Mouse (Mus musculus): ENCODE measurements at regions not wholly inside any gene's neighbourhood (a gene's known extent, or its start where the extent isn't known, plus 50 kb on each side); places are given as distances from the start of the nearest gene placed in this dataset.

- no peaks in the 10 kb centered on the region for H3K27me3 ChIP-seq (ENCODE audit: control insufficient read depth, insufficient read depth, low read length)
- no peak overlapping the region for H3K4me3 ChIP-seq (ENCODE audit: low read depth, low read length)
- H3K9me3 ChIP-seq (replicated peaks; ENCODE audit: control insufficient read depth, low read length): no peaks in the 10 kb centered on the region
- WGBS: 65% methylated on average over 2 of the region's 2 CpGs
- H3K9ac ChIP-seq (replicated peaks; ENCODE audit: low read length): no peak overlapping the region
- no peak overlapping the region for H3K27ac ChIP-seq (replicated peaks; ENCODE audit: low read depth, low read length)
- no peak for ATAC-seq (replicated peaks; ENCODE audit: insufficient number of reproducible peaks, low FRiP score, low TSS enrichment, low read depth)
- H3K36me3 ChIP-seq (replicated peaks; ENCODE audit: control insufficient read depth, insufficient read depth, low read depth, low read length): no peaks in the 10 kb centered on the region
- H3K4me2 ChIP-seq (ENCODE audit: low read depth, low read length): no peak overlapping the region
- no peak for DNase-seq (ENCODE audit: low spot score)
- H3K4me1 ChIP-seq (ENCODE audit: control insufficient read depth, insufficient read depth, low read length): no peaks in the 10 kb centered on the region
Measured at GRCm38 (mm10) chrX:12887516-12887915, 125.6 kb upstream of the Med14 start.

GRCm38 (mm10) chrX:12886160-12887048 lies 124.5 kb upstream of the Med14 start:
- H3K4me2 ChIP-seq (ENCODE audit: low read depth, low read length): peak overlapping the region; percentile 27
- no peak for ATAC-seq (replicated peaks; ENCODE audit: insufficient number of reproducible peaks, low FRiP score, low TSS enrichment, low read depth)
- WGBS: 22% methylated on average over 18 of the region's 18 CpGs
- no peaks in the 10 kb centered on the region for H3K36me3 ChIP-seq (replicated peaks; ENCODE audit: control insufficient read depth, insufficient read depth, low read depth, low read length)
- H3K27me3 ChIP-seq (ENCODE audit: control insufficient read depth, insufficient read depth, low read length): no peaks in the 10 kb centered on the region
- no peak overlapping the region for H3K27ac ChIP-seq (replicated peaks; ENCODE audit: low read depth, low read length)
- no peak overlapping the region for H3K9ac ChIP-seq (replicated peaks; ENCODE audit: low read length)
- no peaks in the 10 kb centered on the region for H3K4me1 ChIP-seq (ENCODE audit: control insufficient read depth, insufficient read depth, low read length)
- H3K4me3 ChIP-seq (ENCODE audit: low read depth, low read length): 0 out of 2 replicates have a peak overlapping the region, but pooled peaks have one; percentile 14
- peak; percentile 33 for DNase-seq (ENCODE audit: low spot score)
- no peaks in the 10 kb centered on the region for H3K9me3 ChIP-seq (replicated peaks; ENCODE audit: control insufficient read depth, low read length)

- WGBS: 66% methylated on average over 3 of the region's 3 CpGs
Measured at GRCm38 (mm10) chrX:12879233-12879632, 117.4 kb upstream of the Med14 start.

GRCm38 (mm10) chrX:12877506-12877905 lies 115.6 kb upstream of the Med14 start:
- DNase-seq (ENCODE audit: low spot score) (no peak), ATAC-seq (replicated peaks; ENCODE audit: insufficient number of reproducible peaks, low FRiP score, low TSS enrichment, low read depth) (no peak)
- Histone ChIP-seq H3K27me3 (ENCODE audit: control insufficient read depth, insufficient read depth, low read length) (no peaks in the 10 kb centered on the region), H3K4me2 (ENCODE audit: low read depth, low read length) (no peak overlapping the region), H3K27ac (replicated peaks; ENCODE audit: low read depth, low read length) (no peak overlapping the region), H3K9me3 (replicated peaks; ENCODE audit: control insufficient read depth, low read length) (no peaks in the 10 kb centered on the region), H3K9ac (replicated peaks; ENCODE audit: low read length) (no peak overlapping the region), H3K4me1 (ENCODE audit: control insufficient read depth, insufficient read depth, low read length) (no peaks in the 10 kb centered on the region), H3K4me3 (ENCODE audit: low read depth, low read length) (no peak overlapping the region), H3K36me3 (replicated peaks; ENCODE audit: control insufficient read depth, insufficient read depth, low read depth, low read length) (no peaks in the 10 kb centered on the region)
- 34% methylated on average over 4 of the region's 4 CpGs for WGBS

More at GRCm38 (mm10) chrX:12879233-12879632, 117.4 kb upstream of the Med14 start:
- Histone ChIP-seq H3K4me1 (ENCODE audit: control insufficient read depth, insufficient read depth, low read length) (no peaks in the 10 kb centered on the region), H3K9me3 (replicated peaks; ENCODE audit: control insufficient read depth, low read length) (no peaks in the 10 kb centered on the region), H3K9ac (replicated peaks; ENCODE audit: low read length) (no peak overlapping the region), H3K27me3 (ENCODE audit: control insufficient read depth, insufficient read depth, low read length) (no peaks in the 10 kb centered on the region), H3K4me2 (ENCODE audit: low read depth, low read length) (no peak overlapping the region), H3K27ac (replicated peaks; ENCODE audit: low read depth, low read length) (no peak overlapping the region), H3K4me3 (ENCODE audit: low read depth, low read length) (no peak overlapping the region), H3K36me3 (replicated peaks; ENCODE audit: control insufficient read depth, insufficient read depth, low read depth, low read length) (no peaks in the 10 kb centered on the region)
- no peak for DNase-seq (ENCODE audit: low spot score)
- no peak for ATAC-seq (replicated peaks; ENCODE audit: insufficient number of reproducible peaks, low FRiP score, low TSS enrichment, low read depth)

- ATAC-seq (replicated peaks; ENCODE audit: insufficient number of reproducible peaks, low FRiP score, low TSS enrichment, low read depth) (peak; percentile 82), DNase-seq (ENCODE audit: low spot score) (peak; percentile 85)
- H3K4me3 ChIP-seq (ENCODE audit: low read depth, low read length): peak overlapping the region; percentile 24
- H3K4me2 ChIP-seq (ENCODE audit: low read depth, low read length): no peak overlapping the region
- no peaks in the 10 kb centered on the region for H3K36me3 ChIP-seq (replicated peaks; ENCODE audit: control insufficient read depth, insufficient read depth, low read depth, low read length)
- no peaks in the 10 kb centered on the region for H3K9me3 ChIP-seq (replicated peaks; ENCODE audit: control insufficient read depth, low read length)
- 56% methylated on average over 21 of the region's 22 CpGs for WGBS
- 0 out of 2 replicates have a peak overlapping the region, but pooled peaks have one; percentile 18 for H3K9ac ChIP-seq (replicated peaks; ENCODE audit: low read length)
- no peaks in the 10 kb centered on the region for H3K27me3 ChIP-seq (ENCODE audit: control insufficient read depth, insufficient read depth, low read length)
- no peaks in the 10 kb centered on the region for H3K4me1 ChIP-seq (ENCODE audit: control insufficient read depth, insufficient read depth, low read length)
- no peak overlapping the region for H3K27ac ChIP-seq (replicated peaks; ENCODE audit: low read depth, low read length)
Measured at GRCm38 (mm10) chrX:12873698-12874144, 111.8 kb upstream of the Med14 start.

GRCm38 (mm10) chrX:12873230-12873629 lies 111.4 kb upstream of the Med14 start:
- Histone ChIP-seq H3K4me1 (ENCODE audit: control insufficient read depth, insufficient read depth, low read length) (no peaks in the 10 kb centered on the region), H3K27me3 (ENCODE audit: control insufficient read depth, insufficient read depth, low read length) (no peaks in the 10 kb centered on the region), H3K36me3 (replicated peaks; ENCODE audit: control insufficient read depth, insufficient read depth, low read depth, low read length) (no peaks in the 10 kb centered on the region), H3K4me2 (ENCODE audit: low read depth, low read length) (no peak overlapping the region), H3K4me3 (ENCODE audit: low read depth, low read length) (no peak overlapping the region), H3K27ac (replicated peaks; ENCODE audit: low read depth, low read length) (no peak overlapping the region), H3K9me3 (replicated peaks; ENCODE audit: control insufficient read depth, low read length) (no peaks in the 10 kb centered on the region), H3K9ac (replicated peaks; ENCODE audit: low read length) (no peak overlapping the region)
- ATAC-seq (replicated peaks; ENCODE audit: insufficient number of reproducible peaks, low FRiP score, low TSS enrichment, low read depth) (0 out of 2 replicates have a peak, but pooled peaks have one; percentile 39), DNase-seq (ENCODE audit: low spot score) (no peak)
- 31% methylated on average over 6 of the region's 6 CpGs for WGBS

- Histone ChIP-seq H3K9ac (replicated peaks; ENCODE audit: low read length) (no peak overlapping the region), H3K4me2 (ENCODE audit: low read depth, low read length) (no peak overlapping the region), H3K9me3 (replicated peaks; ENCODE audit: control insufficient read depth, low read length) (no peaks in the 10 kb centered on the region), H3K27me3 (ENCODE audit: control insufficient read depth, insufficient read depth, low read length) (no peaks in the 10 kb centered on the region), H3K27ac (replicated peaks; ENCODE audit: low read depth, low read length) (no peak overlapping the region), H3K4me1 (ENCODE audit: control insufficient read depth, insufficient read depth, low read length) (no peaks in the 10 kb centered on the region), H3K4me3 (ENCODE audit: low read depth, low read length) (no peak overlapping the region), H3K36me3 (replicated peaks; ENCODE audit: control insufficient read depth, insufficient read depth, low read depth, low read length) (no peaks in the 10 kb centered on the region)
- no peak for DNase-seq (ENCODE audit: low spot score)
- no peak for ATAC-seq (replicated peaks; ENCODE audit: insufficient number of reproducible peaks, low FRiP score, low TSS enrichment, low read depth)
- WGBS: 79% methylated on average over 5 of the region's 5 CpGs
Measured at GRCm38 (mm10) chrX:12866885-12867498, 105.1 kb upstream of the Med14 start.

- H3K4me2 ChIP-seq (ENCODE audit: low read depth, low read length): no peak overlapping the region
- no peaks in the 10 kb centered on the region for H3K9me3 ChIP-seq (replicated peaks; ENCODE audit: control insufficient read depth, low read length)
- WGBS: 86% methylated on average over 3 of the region's 3 CpGs
- no peaks in the 10 kb centered on the region for H3K36me3 ChIP-seq (replicated peaks; ENCODE audit: control insufficient read depth, insufficient read depth, low read depth, low read length)
- H3K9ac ChIP-seq (replicated peaks; ENCODE audit: low read length): no peak overlapping the region
- no peaks in the 10 kb centered on the region for H3K4me1 ChIP-seq (ENCODE audit: control insufficient read depth, insufficient read depth, low read length)
- DNase-seq (ENCODE audit: low spot score) (no peak), ATAC-seq (replicated peaks; ENCODE audit: insufficient number of reproducible peaks, low FRiP score, low TSS enrichment, low read depth) (no peak)
- H3K4me3 ChIP-seq (ENCODE audit: low read depth, low read length): no peak overlapping the region
- no peaks in the 10 kb centered on the region for H3K27me3 ChIP-seq (ENCODE audit: control insufficient read depth, insufficient read depth, low read length)
- no peak overlapping the region for H3K27ac ChIP-seq (replicated peaks; ENCODE audit: low read depth, low read length)
Measured at GRCm38 (mm10) chrX:12866176-12866575, 104.3 kb upstream of the Med14 start.

Data from embryonic facial prominence, embryonic 11.5 days (tissue).